Mouse (Mus musculus) embryo, embryonic 10.5 days (tissue): ENCODE results near the gene Tmem201.

Experiments
- DNase-seq: peaks from one replicate; pipeline ENCODE4 v3.0.0-alpha.2; 2015; ENCODE audit warnings: low spot score

The Tmem201 gene

GRCm38 (mm10) chr4:149721163-149721562, 16.7 kb downstream of the Tmem201 start:
- no peak for DNase-seq

DNA sequence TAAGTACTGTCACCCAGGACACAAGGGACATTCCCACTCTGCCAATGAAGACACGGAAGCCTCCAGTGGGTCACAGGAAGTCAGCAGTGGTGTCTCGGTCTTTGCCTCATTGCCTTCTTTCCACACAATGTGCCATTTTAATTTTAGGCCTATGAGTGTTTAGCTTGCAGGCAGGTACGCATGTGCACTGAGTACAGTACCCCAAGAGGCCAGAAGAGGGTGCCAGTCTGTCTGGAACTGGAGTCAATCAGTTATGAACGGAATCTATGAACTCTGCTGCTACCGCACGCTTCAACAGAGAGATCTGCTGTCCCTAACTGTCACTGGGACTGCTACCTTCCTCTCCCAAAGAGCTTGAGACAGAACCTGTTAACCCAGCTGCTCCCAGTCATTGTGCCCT, 18.2 kb downstream of the Tmem201 start:
- DNase-seq = peak; percentile 61

GRCm38 (mm10) chr4:149714542-149714941, 23.3 kb downstream of the Tmem201 start:
- no peak for DNase-seq

GRCm38 (mm10) chr4:149711955-149712354, 25.9 kb downstream of the Tmem201 start:
- peak; percentile 89 for DNase-seq

DNA sequence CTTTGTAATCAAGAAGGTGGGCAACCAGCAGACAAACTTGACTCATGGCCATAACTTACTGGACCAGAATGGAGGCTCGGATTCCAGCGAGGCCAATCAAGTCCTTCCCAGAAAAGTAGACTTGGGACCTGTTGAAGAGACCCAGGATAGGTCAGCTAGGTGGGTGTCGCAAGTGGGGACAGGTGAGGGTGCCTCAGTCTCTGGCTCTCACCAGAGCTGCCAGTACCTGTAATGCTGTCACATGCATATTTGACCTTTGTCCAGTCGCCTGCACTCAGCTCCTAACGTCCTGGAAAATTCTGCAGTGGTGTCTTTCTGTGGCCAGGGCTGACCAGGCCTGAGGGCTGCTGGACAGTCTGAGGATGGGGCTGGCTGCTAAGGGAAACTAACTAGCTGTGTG, 26.4 kb downstream of the Tmem201 start:
- DNase-seq = no peak

DNA sequence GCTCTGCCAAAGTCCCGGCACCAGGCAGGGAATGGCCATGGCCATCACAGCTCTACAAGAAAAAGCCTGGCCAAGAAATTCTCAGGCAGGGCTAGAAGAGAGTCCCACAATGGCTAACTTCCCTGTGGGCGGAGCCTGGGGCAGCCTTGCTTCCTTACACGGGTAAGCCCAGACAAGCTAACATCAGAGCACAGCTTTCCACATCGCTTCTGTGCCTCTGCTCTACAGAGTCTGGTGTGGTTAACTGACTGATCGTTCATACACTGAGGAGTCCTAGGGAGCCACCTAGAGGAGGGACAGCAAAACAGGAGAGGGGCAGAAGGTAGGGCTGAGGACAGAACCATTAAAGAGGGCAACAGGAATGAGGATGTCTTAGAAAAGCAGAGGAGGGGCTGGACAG, 27.3 kb downstream of the Tmem201 start:
- DNase-seq = peak; percentile 78

DNA sequence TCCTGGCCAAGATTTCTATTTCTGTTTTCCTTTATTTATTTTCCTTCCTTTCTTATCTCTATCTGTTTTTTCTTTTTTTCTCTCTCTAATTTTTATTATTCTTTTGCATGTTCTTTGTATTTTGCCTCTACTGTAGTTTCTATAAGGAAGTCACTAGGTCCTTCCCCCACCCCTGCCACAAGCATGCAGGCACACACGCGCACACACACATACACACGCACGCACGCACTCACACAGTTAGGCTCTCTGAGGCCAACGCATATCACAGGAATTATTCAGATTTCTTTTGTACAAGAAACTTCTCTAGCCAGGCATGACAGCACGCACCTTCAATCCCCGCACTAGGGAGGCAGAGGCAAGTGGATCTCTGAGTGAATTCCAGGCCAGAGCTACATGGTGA, 31.9 kb downstream of the Tmem201 start:
- no peak for DNase-seq

DNA sequence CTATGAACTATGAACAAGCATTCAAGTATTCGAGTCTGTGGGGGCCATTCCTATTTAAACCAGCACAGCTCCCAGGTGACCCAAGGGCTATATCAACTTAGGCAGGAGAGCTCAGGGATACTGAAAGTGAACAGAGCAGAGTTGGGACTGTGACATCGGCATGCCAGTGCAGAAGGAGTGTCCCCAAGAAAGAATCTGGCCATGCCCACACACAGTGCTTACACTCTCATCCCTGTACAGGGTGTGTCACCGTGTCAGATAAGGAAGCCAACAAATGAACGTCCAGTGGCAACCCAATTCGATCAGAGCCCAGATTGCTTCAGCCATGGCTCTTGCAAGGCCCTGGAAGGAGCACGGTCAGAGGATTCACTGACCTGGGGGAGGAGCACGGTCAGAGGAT, 32.5 kb downstream of the Tmem201 start:
- no peak for DNase-seq

GRCm38 (mm10) chr4:149702210-149702979, 35.4 kb downstream of the Tmem201 start, which contains the start of gene Pik3cd:
Gene Pik3cd, minus strand, starts transcription at chr4:149702571.
- DNase-seq = no peak

DNA sequence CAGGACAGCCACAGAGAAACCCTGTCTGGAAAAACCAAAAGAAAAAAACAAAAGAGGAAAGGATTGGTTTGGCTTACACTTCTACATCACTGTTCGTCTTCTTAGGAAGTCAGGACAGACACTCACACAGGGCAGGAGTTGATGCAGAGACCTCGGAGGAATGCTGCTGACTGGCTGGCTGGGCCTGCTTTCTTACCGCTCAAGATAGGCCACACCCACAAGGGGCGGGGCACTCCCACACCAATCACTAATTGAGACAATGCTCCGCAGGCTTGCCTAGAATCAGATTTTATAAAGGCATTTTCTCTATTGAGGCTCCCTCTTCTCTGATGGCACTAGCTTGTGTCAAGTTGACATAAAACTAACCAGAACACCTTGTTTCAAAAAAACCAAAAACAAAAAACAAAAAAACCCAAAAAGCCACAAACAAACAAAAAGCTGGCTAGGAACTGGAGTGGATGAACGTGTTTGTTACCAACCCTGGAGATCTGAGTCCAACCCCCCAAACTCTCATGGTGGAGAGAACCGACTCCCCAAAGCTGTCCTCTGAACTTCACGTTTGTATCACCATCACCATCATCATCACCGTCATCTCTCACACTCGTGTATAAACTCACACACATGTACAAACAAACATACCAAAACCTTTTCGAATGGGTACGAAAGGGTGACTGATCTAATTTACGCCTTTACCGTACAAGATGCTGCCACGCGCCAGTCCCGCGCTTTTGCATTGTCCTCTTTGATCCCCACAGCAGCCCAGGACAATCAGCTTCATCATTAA, 36.2 kb downstream of the Tmem201 start:
- DNase-seq = peak; percentile 62

GRCm38 (mm10) chr4:149699953-149700352, 37.9 kb downstream of the Tmem201 start:
- no peak for DNase-seq

- peak; percentile 83 for DNase-seq
These were observed 39.5 kb downstream of the Tmem201 start for GRCm38 (mm10) chr4:149698197-149698821.

DNA sequence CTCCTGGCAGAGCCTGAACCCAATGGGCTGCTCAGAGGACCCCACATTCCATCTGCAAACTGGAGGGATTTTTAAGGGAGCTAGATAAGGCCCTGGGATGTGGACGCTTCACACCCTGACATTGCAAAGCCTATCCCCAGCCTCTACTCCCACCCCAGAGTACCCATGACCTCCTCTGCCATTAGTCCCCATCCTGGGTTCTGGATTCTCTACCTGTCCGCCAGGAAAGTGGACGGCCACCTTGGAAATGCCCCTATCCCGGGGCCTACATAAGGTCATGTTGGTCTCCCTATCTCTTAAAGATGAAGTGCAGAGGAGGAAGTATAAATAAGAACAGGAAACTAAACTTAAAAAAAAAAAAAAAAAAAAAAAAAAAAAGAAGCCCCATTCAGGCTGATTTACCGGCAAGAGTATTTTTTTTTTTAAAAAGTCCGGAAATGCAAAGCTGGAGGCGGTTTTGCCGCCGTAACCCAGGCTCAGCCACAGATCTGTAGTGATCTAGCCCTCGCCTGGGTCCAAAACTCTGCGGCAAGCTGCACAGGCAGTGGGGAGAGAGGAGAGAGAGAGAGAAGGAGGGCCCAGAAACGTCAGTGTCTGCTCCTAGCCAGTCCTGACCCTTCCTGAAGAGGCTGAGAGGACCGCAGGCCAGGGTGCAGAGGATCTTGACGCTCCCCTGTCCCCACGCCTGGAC, 40.2 kb downstream of the Tmem201 start:
- no peak for DNase-seq

- peak; percentile 34 for DNase-seq
These were observed 41.5 kb downstream of the Tmem201 start for GRCm38 (mm10) chr4:149696189-149696971.

GRCm38 (mm10) chr4:149691368-149691767, 46.5 kb downstream of the Tmem201 start:
- DNase-seq = no peak

- no peak for DNase-seq
These were observed 47.0 kb downstream of the Tmem201 start for GRCm38 (mm10) chr4:149690828-149691280.

- no peak for DNase-seq
These were observed 47.8 kb downstream of the Tmem201 start for GRCm38 (mm10) chr4:149689822-149690700.

- DNase-seq = no peak
These were observed 49.0 kb downstream of the Tmem201 start for GRCm38 (mm10) chr4:149688861-149689260.

- DNase-seq = no peak
These were observed 52.8 kb downstream of the Tmem201 start for GRCm38 (mm10) chr4:149684841-149685623.
